Mouse (Mus musculus) hindbrain, embryonic 14.5 days (tissue): ENCODE data around the gene Babam1. TPM values are rescaled to one million over a fixed set of nuclear protein-coding genes. Genes with fewer than 3 reads are reported as not detected.

Experiments
- ATAC-seq: fragments of 200-750 bp; cut with Nextera tagmentation; 2 replicates; pipeline ENCODE4 v1.8.0; 2017; ENCODE audit warnings: moderate number of reproducible peaks, mild to moderate bottlenecking, moderate TSS enrichment, moderate library complexity; ENCODE audit not compliant: low FRiP score
- DNase-seq: peaks from one replicate; pipeline ENCODE4 v3.0.0-alpha.2; 2015; ENCODE audit warnings: low spot score
- H3K27ac ChIP-seq: fragments of 300-500 bp; sonication (generic); 2 replicates; pipeline ENCODE4 v1.5.1; 2014; ENCODE audit warnings: mild to moderate bottlenecking, moderate library complexity
- H3K27me3 ChIP-seq: fragments of 300-500 bp; sonication (generic); 2 replicates; pipeline ENCODE4 v1.6.1; 2014; ENCODE audit warnings: mild to moderate bottlenecking, low read length, mixed read lengths; ENCODE audit not compliant: control insufficient read depth, insufficient read depth
- H3K36me3 ChIP-seq: fragments of 300-500 bp; sonication (generic); replicated peaks from 2 replicates; pipeline ENCODE4 v1.6.1; 2014; ENCODE audit not compliant: control insufficient read depth, insufficient read depth
- H3K4me1 ChIP-seq: fragments of 300-500 bp; sonication (generic); replicated peaks from 2 replicates; pipeline ENCODE4 v1.6.1; 2014; ENCODE audit warnings: antibody characterized with exemption, low read length, mixed read lengths; ENCODE audit not compliant: control insufficient read depth, insufficient read depth
- H3K4me2 ChIP-seq: fragments of 300-500 bp; sonication (generic); replicated peaks from 2 replicates; pipeline ENCODE4 v1.6.1; 2014; ENCODE audit warnings: mild to moderate bottlenecking, moderate library complexity
- H3K4me3 ChIP-seq: fragments of 300-500 bp; sonication (generic); replicated peaks from 2 replicates; pipeline ENCODE4 v1.5.1; 2014; ENCODE audit warnings: mild to moderate bottlenecking, low read length
- H3K9ac ChIP-seq: fragments of 300-500 bp; sonication (generic); 2 replicates; pipeline ENCODE4 v1.6.1; 2014
- H3K9me3 ChIP-seq: fragments of 300-500 bp; sonication (generic); 2 replicates; pipeline ENCODE4 v1.6.1; 2016; ENCODE audit warnings: low read length; ENCODE audit not compliant: control insufficient read depth
- whole genome bisulfite sequencing: fragments of 180-500 bp; shearing (Covaris S2); extraction: QIAGEN DNeasy Blood & Tissue Kit; methylation state at CpG from one replicate; pipeline ENCODE4 v1.1.7; 2014; 5-methylcytosine and 5-hydroxymethylcytosine counted together
- polyA plus RNA-seq: library from polyadenylated mRNA; unstranded; fragments of >200 nt; fragmentation: Nextera tagmentation; extraction: Ambion mirVana; gene quantifications from 2 replicates; pipeline ENCODE4 v1.2.1, GENCODE M21; 2014

Babam1 gene
- polyA plus RNA-seq, 1 experiment from 2014 or later: 89.7 TPM

GRCm38 (mm10) chr8:71402446-71402964 is 5.8 kb downstream of the Babam1 start:
- no peak overlapping the region for H3K4me2 ChIP-seq

GRCm38 (mm10) chr8:71403107-71403885 is 6.6 kb downstream of the Babam1 start:
- Histone ChIP-seq H3K36me3 (peaks cover 15% of the 10 kb centered on the region), H3K27ac (no peak overlapping the region), H3K9me3 (no peaks in the 10 kb centered on the region), H3K9ac (no peak overlapping the region), H3K4me1 (peaks cover 13% of the 10 kb centered on the region; the same call in 1 of the 2 replicates), H3K4me2 (no peak overlapping the region), H3K4me3 (no peak overlapping the region), H3K27me3 (no peaks in the 10 kb centered on the region)
- ATAC-seq (no peak), DNase-seq (no peak)
- 91% methylated on average over 6 of the region's 6 CpGs for WGBS

More at GRCm38 (mm10) chr8:71402446-71402964, 5.8 kb downstream of the Babam1 start:
- H3K27ac ChIP-seq: no peak overlapping the region
- H3K9ac ChIP-seq: no peak overlapping the region
- H3K36me3 ChIP-seq: peaks cover 16% of the 10 kb centered on the region
- 87% methylated on average over 9 of the region's 9 CpGs for WGBS
- DNase-seq (no peak), ATAC-seq (no peak)
- no peaks in the 10 kb centered on the region for H3K9me3 ChIP-seq
- no peak overlapping the region for H3K4me3 ChIP-seq
- H3K27me3 ChIP-seq: no peaks in the 10 kb centered on the region
- H3K4me1 ChIP-seq: peaks cover 16% of the 10 kb centered on the region; the same call in 1 of the 2 replicates

GRCm38 (mm10) chr8:71404011-71404410 is 7.3 kb downstream of the Babam1 start:
- 94% methylated on average over 8 of the region's 8 CpGs for WGBS

GRCm38 (mm10) chr8:71404951-71405351 is 8.3 kb downstream of the Babam1 start:
- WGBS: 89% methylated on average over 9 of the region's 9 CpGs
- no peaks in the 10 kb centered on the region for H3K9me3 ChIP-seq
- no peak overlapping the region for H3K27ac ChIP-seq
- no peaks in the 10 kb centered on the region for H3K36me3 ChIP-seq
- no peaks in the 10 kb centered on the region for H3K27me3 ChIP-seq
- peaks cover 13% of the 10 kb centered on the region; the same call in 1 of the 2 replicates for H3K4me1 ChIP-seq
- no peak overlapping the region for H3K9ac ChIP-seq
- DNase-seq (no peak), ATAC-seq (no peak)
- H3K4me3 ChIP-seq: no peak overlapping the region
- no peak overlapping the region; the same call in 1 of the 2 replicates for H3K4me2 ChIP-seq

More at GRCm38 (mm10) chr8:71404011-71404410, 7.3 kb downstream of the Babam1 start:
- Histone ChIP-seq H3K4me1 (peaks cover 13% of the 10 kb centered on the region; the same call in 1 of the 2 replicates), H3K9me3 (no peaks in the 10 kb centered on the region), H3K9ac (no peak overlapping the region), H3K27me3 (no peaks in the 10 kb centered on the region), H3K36me3 (peaks cover 8% of the 10 kb centered on the region), H3K4me3 (no peak overlapping the region), H3K27ac (no peak overlapping the region), H3K4me2 (no peak overlapping the region)
- ATAC-seq: no peak
- DNase-seq: no peak

GRCm38 (mm10) chr8:71405401-71406098 is 8.9 kb downstream of the Babam1 start, which contains the start of gene Ankle1:
Ankle1 (plus strand) TSS chr8:71406010.
- Histone ChIP-seq H3K27me3 (no peaks in the 10 kb centered on the region), H3K4me2 (peak within 1 kb of the TSS; percentile 65), H3K9ac (peak within 1 kb of the TSS; percentile 43), H3K27ac (no peak within 1 kb of the TSS), H3K9me3 (no peaks in the 10 kb centered on the region), H3K4me3 (peak within 1 kb of the TSS; percentile 33), H3K36me3 (no peaks in the 10 kb centered on the region), H3K4me1 (peaks cover 13% of the 10 kb centered on the region; the same call in 1 of the 2 replicates)
- peak; percentile 95 for DNase-seq
- 17% methylated on average over 33 of the region's 33 CpGs for WGBS
- peak; percentile 89 for ATAC-seq

- no peak overlapping the region for H3K27ac ChIP-seq
- DNase-seq (no peak), ATAC-seq (peak; percentile 52)
- peak overlapping the region; percentile 33 for H3K4me3 ChIP-seq
- H3K9ac ChIP-seq: peak overlapping the region; percentile 43; the same call in 1 of the 2 replicates
- 1% methylated on average over 55 of the region's 55 CpGs for WGBS
- no peaks in the 10 kb centered on the region for H3K27me3 ChIP-seq
- peaks cover 13% of the 10 kb centered on the region; the same call in 1 of the 2 replicates for H3K4me1 ChIP-seq
- peak overlapping the region; percentile 65 for H3K4me2 ChIP-seq
- no peaks in the 10 kb centered on the region for H3K9me3 ChIP-seq
- H3K36me3 ChIP-seq: no peaks in the 10 kb centered on the region
Observed at GRCm38 (mm10) chr8:71406099-71407015, 9.7 kb downstream of the Babam1 start.

GRCm38 (mm10) chr8:71407441-71407840 is 10.8 kb downstream of the Babam1 start:
- Histone ChIP-seq H3K4me3 (no peak overlapping the region), H3K4me1 (peaks cover 13% of the 10 kb centered on the region; the same call in 1 of the 2 replicates), H3K9ac (no peak overlapping the region), H3K27ac (no peak overlapping the region), H3K27me3 (no peaks in the 10 kb centered on the region), H3K36me3 (no peaks in the 10 kb centered on the region), H3K4me2 (no peak overlapping the region), H3K9me3 (no peaks in the 10 kb centered on the region)
- DNase-seq (no peak), ATAC-seq (no peak)
- 93% methylated on average over 14 of the region's 14 CpGs for WGBS

- Histone ChIP-seq H3K9me3 (no peaks in the 10 kb centered on the region), H3K36me3 (no peaks in the 10 kb centered on the region), H3K4me2 (no peak overlapping the region), H3K27ac (no peak overlapping the region), H3K27me3 (no peaks in the 10 kb centered on the region), H3K9ac (no peak overlapping the region), H3K4me3 (no peak overlapping the region), H3K4me1 (peaks cover 13% of the 10 kb centered on the region; the same call in 1 of the 2 replicates)
- DNase-seq (no peak), ATAC-seq (no peak)
- WGBS: 96% methylated on average over 4 of the region's 4 CpGs
Observed at GRCm38 (mm10) chr8:71408231-71408630, 11.6 kb downstream of the Babam1 start.
